ENCODE assay signal across 16 mouse cellular contexts in genomic region chr12:58827864-58828263, GRCm38 (mm10).
"Had no signal": no experiment of that assay in that cellular context is flagged by ENCODE, and none has a peak within 500 bp of the region (broad histone marks: within the 10 kb centered on the region; RNA-seq: fewer than 3 reads in every experiment).

No protein-coding gene starts in this region.

- H3K27ac ChIP-seq: left cerebral cortex, adult 2 months; liver, embryonic 14.5 days; lung, embryonic 15.5 days; midbrain, embryonic 10.5 days; midbrain, embryonic 13.5 days had no signal

- H3K4me2 ChIP-seq: lung, embryonic 15.5 days; midbrain, embryonic 13.5 days had no signal

- H3K36me3 ChIP-seq: lung, embryonic 15.5 days; midbrain, embryonic 10.5 days; midbrain, embryonic 13.5 days had no signal

- DNase-seq: kidney, adult 2 months; kidney, postnatal 10 days; kidney, postnatal 36 days; layer of hippocampus, postnatal 36 days; lung, adult 18-20 months; lung, postnatal 10 days; lung, postnatal 36 days; thymus, postnatal 25 days had no signal

- H3K9ac ChIP-seq: liver, embryonic 14.5 days; lung, embryonic 15.5 days; midbrain, embryonic 13.5 days had no signal

- H3K4me3 ChIP-seq: left cerebral cortex, adult 2 months; lung, embryonic 15.5 days; megakaryocyte, embryonic 14.5 days; midbrain, embryonic 10.5 days; midbrain, embryonic 13.5 days; myocyte had no signal

- ATAC-seq: midbrain, embryonic 13.5 days; midbrain, embryonic 16.5 days had no signal

- H3K4me1 ChIP-seq: lung, embryonic 15.5 days; midbrain, embryonic 10.5 days; midbrain, embryonic 13.5 days had no signal

- H3K9me3 ChIP-seq: lung, embryonic 15.5 days; megakaryocyte, embryonic 14.5 days; midbrain, embryonic 10.5 days; midbrain, embryonic 13.5 days had no signal

- H3K27me3 ChIP-seq: lung, embryonic 15.5 days; megakaryocyte, embryonic 14.5 days; midbrain, embryonic 13.5 days had no signal
